Mouse (Mus musculus) megakaryocyte, embryonic 14.5 days (primary cell): ENCODE measurements around the gene Pxn.

Experiments
- FLI1 ChIP-seq: IDR thresholded peaks from 2 replicates; pipeline ENCODE4 v1.6.1; 2012; ENCODE audit warnings: low read length, inconsistent platforms, mixed read lengths
- GATA1 ChIP-seq: IDR thresholded peaks from 3 replicates; pipeline ENCODE4 v1.6.1; 2012; ENCODE audit warnings: mixed read lengths, low read length, inconsistent platforms, borderline replicate concordance

GRCm38 (mm10) chr5:115544655-115545185, 38.2 kb downstream of the Pxn start:
- TF ChIP-seq GATA1 (no peak), FLI1 (no peak)
